Mouse (Mus musculus): ENCODE measurements around the gene Mansc1. TPM values are rescaled to one million over a fixed set of nuclear protein-coding genes. Genes with fewer than 3 reads are reported as not detected.

Mansc1 gene
- polyA plus RNA-seq, 1 experiment from 2014 or later, result 9.9 TPM

DNA sequence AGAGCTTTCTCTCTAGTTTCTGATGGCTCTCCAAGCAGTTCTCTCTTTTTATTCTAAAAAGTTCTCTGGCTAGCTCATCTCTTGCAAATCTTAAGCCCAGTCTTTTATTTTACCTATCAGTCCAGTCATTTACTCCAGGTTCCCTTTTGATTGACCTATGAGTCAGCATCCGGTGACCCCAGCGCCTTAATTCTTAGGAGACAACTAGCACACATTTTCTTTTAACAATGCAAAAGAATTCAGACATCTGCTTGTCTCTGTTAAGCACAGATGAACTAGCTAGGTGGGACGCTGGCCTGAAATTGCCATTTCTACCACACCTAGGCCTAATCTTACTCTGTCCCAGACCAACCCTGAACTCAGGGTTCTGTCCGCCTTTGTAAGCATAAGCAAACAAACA, 52.8 kb downstream of the Mansc1 start:
- DNase-seq (ENCODE audit: low spot score) (no peak), ATAC-seq (no peak)
- no peak overlapping the region for H3K9ac ChIP-seq (replicated peaks; ENCODE audit: low read depth)
- TF ChIP-seq EP300 (IDR thresholded peaks at IDR 0.05), result no peak
- no peaks in the 10 kb centered on the region for H3K36me3 ChIP-seq (ENCODE audit: insufficient read depth, low read length)
- H3K9me3 ChIP-seq (ENCODE audit: low read length), result no peaks in the 10 kb centered on the region
- H3K4me3 ChIP-seq (ENCODE audit: low read depth, low read length), result no peak overlapping the region
- no peak overlapping the region for H3K4me2 ChIP-seq (replicated peaks; ENCODE audit: low read depth, low read length)
- no peaks in the 10 kb centered on the region for H3K27me3 ChIP-seq (replicated peaks; ENCODE audit: insufficient read depth, low read length)
- H3K4me1 ChIP-seq (ENCODE audit: insufficient read depth, low read depth, low read length), result no peaks in the 10 kb centered on the region
- H3K27ac ChIP-seq (ENCODE audit: low read length), result no peak overlapping the region
- WGBS, result 91% methylated on average over 4 of the region's 4 CpGs

GRCm38 (mm10) chr6:134578039-134578438, 54.2 kb downstream of the Mansc1 start:
- 66% methylated on average over 6 of the region's 6 CpGs for WGBS
- no peaks in the 10 kb centered on the region for H3K27me3 ChIP-seq (replicated peaks; ENCODE audit: insufficient read depth, low read length)
- no peak overlapping the region for H3K9ac ChIP-seq (replicated peaks; ENCODE audit: low read depth)
- ATAC-seq (no peak), DNase-seq (ENCODE audit: low spot score) (no peak)
- TF ChIP-seq EP300 (IDR thresholded peaks at IDR 0.05), result no peak
- TF ChIP-seq CTCF (IDR thresholded peaks at IDR 0.05), result no peak
- H3K4me2 ChIP-seq (replicated peaks; ENCODE audit: low read depth, low read length), result no peak overlapping the region
- H3K4me3 ChIP-seq (ENCODE audit: low read depth, low read length), result no peak overlapping the region
- H3K27ac ChIP-seq (ENCODE audit: low read length), result no peak overlapping the region
- H3K4me1 ChIP-seq (ENCODE audit: insufficient read depth, low read depth, low read length), result no peaks in the 10 kb centered on the region; the same call in 1 of the 2 replicates
- H3K36me3 ChIP-seq (ENCODE audit: insufficient read depth, low read length), result no peaks in the 10 kb centered on the region
- no peaks in the 10 kb centered on the region for H3K9me3 ChIP-seq (ENCODE audit: low read length)

DNA sequence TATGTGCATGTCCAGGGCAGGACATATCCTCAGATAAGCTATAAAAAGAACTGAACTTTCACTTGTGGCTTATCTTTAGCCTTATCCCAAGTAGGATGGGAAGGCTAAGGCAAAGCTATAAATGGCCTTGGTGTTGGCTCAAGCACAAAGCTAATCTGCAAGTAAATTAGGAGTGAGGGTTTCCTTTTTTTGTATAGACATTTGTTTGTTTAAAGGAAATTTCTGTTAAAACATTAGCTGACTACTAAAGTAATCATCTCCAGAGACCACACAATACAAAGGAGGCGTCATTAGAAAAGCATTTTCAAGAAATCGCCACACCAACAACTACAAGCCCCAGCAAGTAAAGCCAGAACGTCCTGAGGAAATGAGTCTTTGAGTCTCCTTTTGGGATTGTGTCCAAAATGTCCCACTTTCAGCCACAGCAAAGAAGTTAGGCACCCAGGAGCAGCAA, 57.0 kb downstream of the Mansc1 start:
- WGBS, result 28% methylated on average over 3 of the region's 3 CpGs
- ATAC-seq, result peak; percentile 70
- Histone ChIP-seq H3K4me1 (ENCODE audit: insufficient read depth, low read depth, low read length) (no peaks in the 10 kb centered on the region; the same call in 1 of the 2 replicates), H3K4me2 (replicated peaks; ENCODE audit: low read depth, low read length) (no peak overlapping the region), H3K27ac (ENCODE audit: low read length) (no peak overlapping the region), H3K9me3 (ENCODE audit: low read length) (no peaks in the 10 kb centered on the region), H3K36me3 (ENCODE audit: insufficient read depth, low read length) (no peaks in the 10 kb centered on the region), H3K9ac (replicated peaks; ENCODE audit: low read depth) (no peak overlapping the region), H3K4me3 (ENCODE audit: low read depth, low read length) (no peak overlapping the region), H3K27me3 (replicated peaks; ENCODE audit: insufficient read depth, low read length) (no peaks in the 10 kb centered on the region)
- DNase-seq (ENCODE audit: low spot score), result peak; percentile 53
- no peak for TF ChIP-seq CTCF (IDR thresholded peaks at IDR 0.05)
- TF ChIP-seq EP300 (IDR thresholded peaks at IDR 0.05), result peak; percentile 64

- Histone ChIP-seq H3K9me3 (ENCODE audit: low read length) (no peaks in the 10 kb centered on the region), H3K9ac (replicated peaks; ENCODE audit: low read depth) (no peak overlapping the region), H3K4me2 (replicated peaks; ENCODE audit: low read depth, low read length) (no peak overlapping the region), H3K4me3 (ENCODE audit: low read depth, low read length) (no peak overlapping the region), H3K4me1 (ENCODE audit: insufficient read depth, low read depth, low read length) (peaks cover 4% of the 10 kb centered on the region; the same call in 1 of the 2 replicates), H3K27ac (ENCODE audit: low read length) (no peak overlapping the region), H3K27me3 (replicated peaks; ENCODE audit: insufficient read depth, low read length) (no peaks in the 10 kb centered on the region), H3K36me3 (ENCODE audit: insufficient read depth, low read length) (no peaks in the 10 kb centered on the region)
- no peak for DNase-seq (ENCODE audit: low spot score)
- ATAC-seq, result no peak
- TF ChIP-seq EP300 (IDR thresholded peaks at IDR 0.05) (no peak), CTCF (IDR thresholded peaks at IDR 0.05) (no peak)
- WGBS, result 68% methylated on average over 5 of the region's 5 CpGs
Measured at GRCm38 (mm10) chr6:134567986-134568556, 64.2 kb downstream of the Mansc1 start.

DNA sequence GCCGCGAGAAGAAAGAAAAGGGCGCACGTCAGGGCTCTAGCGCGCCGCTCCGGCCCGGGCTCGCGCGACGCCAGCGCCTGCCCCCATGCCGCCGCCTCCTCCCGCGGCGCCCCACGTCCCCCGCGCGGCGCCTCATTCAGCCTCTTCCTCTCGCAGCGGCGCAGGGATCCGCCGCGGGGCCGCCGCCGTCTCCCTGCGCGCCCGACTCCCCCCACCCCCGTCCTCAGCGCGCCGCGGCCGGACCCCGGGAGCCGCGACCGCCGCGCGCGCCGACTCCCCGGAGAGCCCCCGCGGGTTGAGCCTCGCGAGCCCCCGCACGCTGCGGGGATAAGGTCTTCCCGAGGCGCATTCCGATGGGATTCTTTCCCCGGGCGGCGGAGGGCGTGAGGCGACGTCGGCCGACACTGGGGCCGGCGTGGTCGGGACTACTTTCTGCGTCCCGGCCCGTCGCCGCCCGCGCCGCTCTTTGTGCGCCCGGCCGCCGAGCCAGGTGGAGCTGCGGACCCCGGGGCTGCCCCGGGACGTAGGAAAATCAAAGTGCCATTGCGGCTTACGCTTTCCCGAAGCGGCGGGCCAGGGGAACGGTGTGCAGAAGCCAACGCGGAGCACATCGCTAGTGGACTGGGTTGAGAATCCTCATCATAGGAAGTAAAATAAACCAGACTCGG, 65.3 kb downstream of the Mansc1 start, which contains the start of gene Lrp6:
Lrp6 (minus strand) TSS at position 148 of the 668 bp plus-strand sequence.
- under 1% methylated on average over 55 of the region's 99 CpGs for WGBS
- peak; percentile 97 for ATAC-seq
- TF ChIP-seq CTCF (IDR thresholded peaks at IDR 0.05) (no peak), EP300 (IDR thresholded peaks at IDR 0.05) (no peak)
- H3K4me1 ChIP-seq (ENCODE audit: insufficient read depth, low read depth, low read length), result peaks cover 4% of the 10 kb centered on the region; the same call in 1 of the 2 replicates
- no peaks in the 10 kb centered on the region for H3K9me3 ChIP-seq (ENCODE audit: low read length)
- H3K27me3 ChIP-seq (replicated peaks; ENCODE audit: insufficient read depth, low read length), result no peaks in the 10 kb centered on the region
- H3K4me3 ChIP-seq (ENCODE audit: low read depth, low read length), result peak within 1 kb of the TSS; percentile 95
- H3K9ac ChIP-seq (replicated peaks; ENCODE audit: low read depth), result peak within 1 kb of the TSS; percentile 96
- no peaks in the 10 kb centered on the region for H3K36me3 ChIP-seq (ENCODE audit: insufficient read depth, low read length)
- peak within 1 kb of the TSS; percentile 76 for H3K4me2 ChIP-seq (replicated peaks; ENCODE audit: low read depth, low read length)
- peak; percentile 95 for DNase-seq (ENCODE audit: low spot score)
- H3K27ac ChIP-seq (ENCODE audit: low read length), result peak within 1 kb of the TSS; percentile 98

DNA sequence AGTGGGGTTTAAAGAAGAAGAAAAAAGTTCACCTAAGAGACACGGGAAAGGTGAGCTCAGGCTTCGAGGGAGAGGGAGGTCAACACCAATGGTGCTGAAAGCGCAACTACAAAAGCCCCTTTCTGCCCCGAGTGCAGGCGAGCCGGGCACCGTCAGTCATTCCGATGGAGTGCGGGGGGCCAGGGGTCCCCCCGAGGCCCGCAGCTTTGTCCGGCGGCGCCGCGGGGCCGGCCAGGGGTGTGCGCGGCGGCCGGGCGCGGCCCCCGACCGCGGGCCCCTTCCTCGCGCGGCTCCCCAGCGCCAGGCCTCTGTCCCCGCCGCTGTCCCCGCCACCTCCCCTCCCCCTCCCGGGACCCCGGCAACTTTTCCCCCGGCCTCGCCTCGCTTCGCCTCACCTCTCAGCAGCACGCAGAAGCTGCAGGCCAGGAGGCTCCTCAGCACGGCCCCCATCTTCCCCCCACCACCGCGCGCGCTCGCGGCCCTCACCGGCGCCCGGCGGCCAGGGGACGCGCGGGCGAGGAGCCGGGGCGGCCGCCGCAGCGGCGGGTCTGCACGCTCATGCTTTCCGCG, 66.0 kb downstream of the Mansc1 start:
- WGBS, result under 1% methylated on average over 30 of the region's 64 CpGs
- Histone ChIP-seq H3K4me1 (ENCODE audit: insufficient read depth, low read depth, low read length) (peaks cover 4% of the 10 kb centered on the region; the same call in 1 of the 2 replicates), H3K9me3 (ENCODE audit: low read length) (no peaks in the 10 kb centered on the region), H3K36me3 (ENCODE audit: insufficient read depth, low read length) (no peaks in the 10 kb centered on the region), H3K4me3 (ENCODE audit: low read depth, low read length) (peak overlapping the region; percentile 95), H3K27ac (ENCODE audit: low read length) (peak overlapping the region; percentile 98), H3K9ac (replicated peaks; ENCODE audit: low read depth) (peak overlapping the region; percentile 96), H3K4me2 (replicated peaks; ENCODE audit: low read depth, low read length) (peak overlapping the region; percentile 76), H3K27me3 (replicated peaks; ENCODE audit: insufficient read depth, low read length) (no peaks in the 10 kb centered on the region)
- DNase-seq (ENCODE audit: low spot score) (peak; percentile 29), ATAC-seq (peak; percentile 27)
- TF ChIP-seq CTCF (IDR thresholded peaks at IDR 0.05) (no peak), EP300 (IDR thresholded peaks at IDR 0.05) (no peak)
